8 mouse cellular contexts compared by ENCODE assay signal in genomic region chr12:72104525-72105281, GRCm38 (mm10). TPM values are rescaled to one million over a fixed set of nuclear protein-coding genes. Genes with fewer than 3 reads are reported as not detected.
DNase-seq lines count a peak whose midpoint lies in the region; ATAC-seq and TF ChIP-seq lines count a peak whose summit lies in the region.

No protein-coding gene starts in this region.

- H3K27ac ChIP-seq in forebrain, embryonic 12.5 days = no peak overlapping the region
- H3K27ac ChIP-seq in heart, embryonic 14.5 days (replicated peaks in 1 of 2; ENCODE audit: control insufficient read depth in 1 of 2, insufficient read depth in 1 of 2, low read depth in 2 of 2, low read length in 2 of 2) = no peak overlapping the region
- no peak overlapping the region for H3K27ac ChIP-seq in kidney, embryonic 15.5 days
- H3K27ac ChIP-seq in limb, embryonic 13.5 days = no peak overlapping the region
- H3K27ac ChIP-seq in midbrain, embryonic 16.5 days (ENCODE audit: low read length) = no peak overlapping the region
- H3K27ac ChIP-seq in stomach, embryonic 16.5 days (ENCODE audit: low read length) = no peak overlapping the region

- no peaks in the 10 kb centered on the region for H3K27me3 ChIP-seq in E14TG2a.4 (ENCODE audit: insufficient read depth, low read length)
- 0 out of 2 replicates have a peak, but pooled peaks cover 3% of the 10 kb centered on the region for H3K27me3 ChIP-seq in forebrain, embryonic 12.5 days
- H3K27me3 ChIP-seq in heart, embryonic 14.5 days (ENCODE audit: control insufficient read depth, insufficient read depth, low read length) = no peaks in the 10 kb centered on the region
- H3K27me3 ChIP-seq in kidney, embryonic 15.5 days = no peaks in the 10 kb centered on the region
- peaks cover 7% of the 10 kb centered on the region; the same call in 1 of the 2 replicates for H3K27me3 ChIP-seq in limb, embryonic 13.5 days
- no peaks in the 10 kb centered on the region for H3K27me3 ChIP-seq in midbrain, embryonic 16.5 days (ENCODE audit: control insufficient read depth, insufficient read depth, low read depth, low read length)
- H3K27me3 ChIP-seq in stomach, embryonic 16.5 days (ENCODE audit: control insufficient read depth, insufficient read depth, low read length) = no peaks in the 10 kb centered on the region

- TF ChIP-seq CTCF in E14TG2a.4 (conservative IDR thresholded peaks at IDR 0.05; ENCODE audit: low read length) = peak; percentile 65

- H3K4me3 ChIP-seq in E14TG2a.4 (replicated peaks; ENCODE audit: low read length) = no peak overlapping the region
- H3K4me3 ChIP-seq in forebrain, embryonic 12.5 days (replicated peaks) = no peak overlapping the region
- 0 out of 4 replicates have a peak overlapping the region, but pooled peaks of 1 of the 2 experiments have one; percentile 2 for H3K4me3 ChIP-seq in heart, embryonic 14.5 days (ENCODE audit: control insufficient read depth in 1 of 2, insufficient read depth in 1 of 2, low read depth in 1 of 2, low read length in 2 of 2)
- no peak overlapping the region for H3K4me3 ChIP-seq in kidney, embryonic 15.5 days (replicated peaks)
- H3K4me3 ChIP-seq in limb, embryonic 13.5 days = no peak overlapping the region
- H3K4me3 ChIP-seq in midbrain, embryonic 16.5 days (ENCODE audit: low read depth, low read length) = no peak overlapping the region
- no peak overlapping the region for H3K4me3 ChIP-seq in stomach, embryonic 16.5 days (replicated peaks; ENCODE audit: low read length)

- no peaks in the 10 kb centered on the region for H3K9me3 ChIP-seq in E14TG2a.4 (ENCODE audit: low read length)
- H3K9me3 ChIP-seq in forebrain, embryonic 12.5 days = no peaks in the 10 kb centered on the region
- H3K9me3 ChIP-seq in heart, embryonic 14.5 days (ENCODE audit: control insufficient read depth, low read length) = no peaks in the 10 kb centered on the region
- no peaks in the 10 kb centered on the region for H3K9me3 ChIP-seq in kidney, embryonic 15.5 days (replicated peaks)
- H3K9me3 ChIP-seq in limb, embryonic 13.5 days = no peaks in the 10 kb centered on the region
- no peaks in the 10 kb centered on the region for H3K9me3 ChIP-seq in midbrain, embryonic 16.5 days (replicated peaks; ENCODE audit: control insufficient read depth, low read length, poor library complexity, severe bottlenecking)
- H3K9me3 ChIP-seq in stomach, embryonic 16.5 days (replicated peaks; ENCODE audit: control insufficient read depth, low read length) = no peaks in the 10 kb centered on the region

- peaks cover 16% of the 10 kb centered on the region for H3K4me1 ChIP-seq in E14TG2a.4 (replicated peaks; ENCODE audit: low read depth, low read length)
- H3K4me1 ChIP-seq in forebrain, embryonic 12.5 days = no peaks in the 10 kb centered on the region
- peaks cover 0 to 4% of the 10 kb centered on the region in 2 experiments; a peak in 1 of 4 replicates for H3K4me1 ChIP-seq in heart, embryonic 14.5 days (ENCODE audit: control insufficient read depth in 2 of 2, insufficient read depth in 2 of 2, low read length in 2 of 2)
- H3K4me1 ChIP-seq in kidney, embryonic 15.5 days = no peaks in the 10 kb centered on the region
- no peaks in the 10 kb centered on the region for H3K4me1 ChIP-seq in limb, embryonic 13.5 days
- H3K4me1 ChIP-seq in midbrain, embryonic 16.5 days (ENCODE audit: control insufficient read depth, insufficient read depth, low read length) = 0 out of 2 replicates have a peak, but pooled peaks cover 3% of the 10 kb centered on the region
- no peaks in the 10 kb centered on the region for H3K4me1 ChIP-seq in stomach, embryonic 16.5 days (ENCODE audit: control insufficient read depth, insufficient read depth, low read length)

- peak; percentile 56 for DNase-seq in brain, embryonic 18.5 days (ENCODE audit: low read depth, low spot score)

- no peak overlapping the region for H3K4me2 ChIP-seq in forebrain, embryonic 12.5 days
- H3K4me2 ChIP-seq in heart, embryonic 14.5 days (ENCODE audit: low read length) = peak overlapping the region; percentile 48
- peak overlapping the region; percentile 44 for H3K4me2 ChIP-seq in kidney, embryonic 15.5 days
- H3K4me2 ChIP-seq in limb, embryonic 13.5 days (replicated peaks) = 0 out of 2 replicates have a peak overlapping the region, but pooled peaks have one; percentile 14
- no peak overlapping the region; the same call in 1 of the 2 replicates for H3K4me2 ChIP-seq in midbrain, embryonic 16.5 days (ENCODE audit: low read length)
- H3K4me2 ChIP-seq in stomach, embryonic 16.5 days (ENCODE audit: low read depth, low read length) = no peak overlapping the region

- peaks cover 14% of the 10 kb centered on the region for H3K36me3 ChIP-seq in E14TG2a.4 (ENCODE audit: insufficient read depth, low read length)
- H3K36me3 ChIP-seq in forebrain, embryonic 12.5 days (replicated peaks) = peaks cover 11% of the 10 kb centered on the region
- peaks cover 19% of the 10 kb centered on the region for H3K36me3 ChIP-seq in heart, embryonic 14.5 days (ENCODE audit: control insufficient read depth, insufficient read depth, low read length)
- H3K36me3 ChIP-seq in kidney, embryonic 15.5 days = peaks cover 18% of the 10 kb centered on the region
- H3K36me3 ChIP-seq in limb, embryonic 13.5 days = peaks cover 16% of the 10 kb centered on the region
- 0 out of 2 replicates have a peak, but pooled peaks cover 3% of the 10 kb centered on the region for H3K36me3 ChIP-seq in midbrain, embryonic 16.5 days (ENCODE audit: control insufficient read depth, insufficient read depth, low read length)
- no peaks in the 10 kb centered on the region for H3K36me3 ChIP-seq in stomach, embryonic 16.5 days (ENCODE audit: control insufficient read depth, insufficient read depth, low read length)

- WGBS in forebrain, embryonic 12.5 days = 37% methylated on average over 14 of the region's 14 CpGs
- 16% methylated on average over 14 of the region's 14 CpGs for WGBS in heart, embryonic 14.5 days
- WGBS in kidney, embryonic 15.5 days = 24% methylated on average over 14 of the region's 14 CpGs
- WGBS in limb, embryonic 13.5 days = 30% methylated on average over 14 of the region's 14 CpGs
- WGBS in midbrain, embryonic 16.5 days = 26% methylated on average over 14 of the region's 14 CpGs
- WGBS in stomach, embryonic 16.5 days = 27% methylated on average over 14 of the region's 14 CpGs

- ATAC-seq in forebrain, embryonic 12.5 days (ENCODE audit: low FRiP score) = peak; percentile 65; the same call in 1 of the 2 replicates
- ATAC-seq in heart, embryonic 14.5 days (ENCODE audit: insufficient number of reproducible peaks, insufficient read depth, low FRiP score, low read depth) = 0 out of 2 replicates have a peak, but pooled peaks have one; percentile 26
- ATAC-seq in kidney, embryonic 15.5 days (replicated peaks; ENCODE audit: low FRiP score) = peak; percentile 40
- ATAC-seq in limb, embryonic 13.5 days (ENCODE audit: low FRiP score, low read depth) = 0 out of 2 replicates have a peak, but pooled peaks have one; percentile 32
- peak; percentile 60 for ATAC-seq in midbrain, embryonic 16.5 days
- ATAC-seq in stomach, embryonic 16.5 days (ENCODE audit: insufficient read depth, low FRiP score) = no peak

- H3K9ac ChIP-seq in forebrain, embryonic 12.5 days = no peak overlapping the region
- H3K9ac ChIP-seq in heart, embryonic 14.5 days (ENCODE audit: low read length) = peak overlapping the region; percentile 22; the same call in 1 of the 2 replicates
- H3K9ac ChIP-seq in kidney, embryonic 15.5 days = no peak overlapping the region
- H3K9ac ChIP-seq in limb, embryonic 13.5 days = no peak overlapping the region
- no peak overlapping the region for H3K9ac ChIP-seq in midbrain, embryonic 16.5 days (ENCODE audit: low read depth, low read length)
- H3K9ac ChIP-seq in stomach, embryonic 16.5 days (ENCODE audit: low read length) = peak overlapping the region; percentile 21; the same call in 1 of the 2 replicates

RNA-seq across cellular contexts. Expression of gene Jkamp, which starts 19.3 kb away (rescaled TPM):
- polyA plus RNA-seq in forebrain, embryonic 12.5 days (2016; fragmentation: Nextera tagmentation; extraction: Ambion mirVana) = 81.0 and 81.7 TPM in 2 replicates
- 65.2 and 70.5 TPM in 2 replicates for polyA plus RNA-seq in heart, embryonic 14.5 days (2014; fragmentation: Nextera tagmentation; extraction: Ambion mirVana)
- 83.0 and 86.2 TPM in 2 replicates for polyA plus RNA-seq in kidney, embryonic 15.5 days (2015; fragmentation: Nextera tagmentation; extraction: Ambion mirVana)
- 78.2 and 83.9 TPM in 2 replicates for polyA plus RNA-seq in limb, embryonic 13.5 days (2015; fragmentation: Nextera tagmentation; extraction: Ambion mirVana)
- polyA plus RNA-seq in midbrain, embryonic 16.5 days (2015; fragmentation: Nextera tagmentation; extraction: Ambion mirVana) = 117 and 127 TPM in 2 replicates
- 54.8 and 56.8 TPM in 2 replicates for polyA plus RNA-seq in stomach, embryonic 16.5 days (2015; fragmentation: Nextera tagmentation; extraction: Ambion mirVana)

RNA-seq across cellular contexts. Expression of gene L3hypdh, which starts 19.5 kb away (rescaled TPM):
- polyA plus RNA-seq in forebrain, embryonic 12.5 days (2016; fragmentation: Nextera tagmentation; extraction: Ambion mirVana) = 7.0 and 8.5 TPM in 2 replicates
- 20.1 and 26.3 TPM in 2 replicates for polyA plus RNA-seq in heart, embryonic 14.5 days (2014; fragmentation: Nextera tagmentation; extraction: Ambion mirVana)
- 22.4 and 23.7 TPM in 2 replicates for polyA plus RNA-seq in kidney, embryonic 15.5 days (2015; fragmentation: Nextera tagmentation; extraction: Ambion mirVana)
- 17.9 and 18.0 TPM in 2 replicates for polyA plus RNA-seq in limb, embryonic 13.5 days (2015; fragmentation: Nextera tagmentation; extraction: Ambion mirVana)
- 8.8 and 10.9 TPM in 2 replicates for polyA plus RNA-seq in midbrain, embryonic 16.5 days (2015; fragmentation: Nextera tagmentation; extraction: Ambion mirVana)
- 15.2 and 15.5 TPM in 2 replicates for polyA plus RNA-seq in stomach, embryonic 16.5 days (2015; fragmentation: Nextera tagmentation; extraction: Ambion mirVana)

RNA-seq across cellular contexts. Expression of gene Gpr135, which starts 33.8 kb away (rescaled TPM):
- 1.1 and 1.4 TPM in 2 replicates for polyA plus RNA-seq in forebrain, embryonic 12.5 days (2016; fragmentation: Nextera tagmentation; extraction: Ambion mirVana)
- 0.69 and 0.82 TPM in 2 replicates for polyA plus RNA-seq in heart, embryonic 14.5 days (2014; fragmentation: Nextera tagmentation; extraction: Ambion mirVana)
- 0.57 and 0.85 TPM in 2 replicates for polyA plus RNA-seq in kidney, embryonic 15.5 days (2015; fragmentation: Nextera tagmentation; extraction: Ambion mirVana)
- polyA plus RNA-seq in limb, embryonic 13.5 days (2015; fragmentation: Nextera tagmentation; extraction: Ambion mirVana) = 0.38 and 0.83 TPM in 2 replicates
- polyA plus RNA-seq in midbrain, embryonic 16.5 days (2015; fragmentation: Nextera tagmentation; extraction: Ambion mirVana) = 8.3 and 9.1 TPM in 2 replicates
- polyA plus RNA-seq in stomach, embryonic 16.5 days (2015; fragmentation: Nextera tagmentation; extraction: Ambion mirVana) = 0.36 and 0.61 TPM in 2 replicates

Comparison
In these comparisons a context has a peak if more than half of its experiments do, and no peak if none do; other contexts are left out.
1. H3K4me2 ChIP-seq: peak in heart, embryonic 14.5 days (single experiment), kidney, embryonic 15.5 days (single experiment) and limb, embryonic 13.5 days (single experiment); none in forebrain, embryonic 12.5 days (single experiment), midbrain, embryonic 16.5 days (single experiment) and stomach, embryonic 16.5 days (single experiment).
2. H3K9ac ChIP-seq: peak in heart, embryonic 14.5 days (single experiment) and stomach, embryonic 16.5 days (single experiment); none in forebrain, embryonic 12.5 days (single experiment), kidney, embryonic 15.5 days (single experiment), limb, embryonic 13.5 days (single experiment) and midbrain, embryonic 16.5 days (single experiment).